Mouse (Mus musculus): ENCODE results near the gene Pigh.

DNA sequence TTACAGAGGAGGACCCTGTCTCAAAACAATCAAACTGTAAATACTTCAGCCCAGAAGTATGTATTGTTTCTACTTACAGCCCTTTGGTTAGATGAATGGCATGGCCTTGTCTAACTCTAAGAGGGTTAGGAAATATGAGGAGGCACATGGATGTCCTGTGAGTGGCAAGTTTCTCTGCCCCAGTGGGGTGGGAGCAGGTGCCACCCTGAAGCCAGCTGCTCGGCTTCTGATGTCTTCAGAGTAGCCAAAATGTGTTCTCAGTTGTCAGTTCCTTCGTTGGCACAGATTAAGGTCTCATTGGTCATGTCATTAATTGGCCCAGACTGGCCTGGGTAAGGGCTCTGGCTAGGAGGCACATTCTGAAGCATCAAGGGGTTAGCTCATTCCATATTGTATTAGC, 39.6 kb downstream of the Pigh start:
- TF ChIP-seq EP300 (IDR thresholded peaks at IDR 0.05; ENCODE audit: low read depth): no peak
- no peak for TF ChIP-seq CTCF (IDR thresholded peaks at IDR 0.05; ENCODE audit: low read depth)
